Mouse (Mus musculus) olfactory bulb, adult 2 months (tissue): ENCODE results near the gene Setd6.

ENCODE experiments used
- CTCF ChIP-seq: fragments of 200-500 bp; IDR thresholded peaks from 2 replicates; pipeline ENCODE4 v1.5.1; 2012; ENCODE audit warnings: low read depth, mild to moderate bottlenecking, low read length, moderate library complexity; ENCODE audit not compliant: insufficient read depth
- POLR2A ChIP-seq: fragments of 200-500 bp; IDR thresholded peaks from 2 replicates; pipeline ENCODE4 v1.6.1; 2012; ENCODE audit warnings: mild to moderate bottlenecking, low read depth, low read length, moderate library complexity; ENCODE audit not compliant: insufficient read depth

- no peak for TF ChIP-seq POLR2A
- TF ChIP-seq CTCF: no peak
Measured at GRCm38 (mm10) chr8:95671861-95672260, 43.8 kb upstream of the Setd6 start.
